Mouse (Mus musculus) stomach, postnatal 0 days (tissue): ENCODE measurements around the gene Scaf4. TPM values are rescaled to one million over a fixed set of nuclear protein-coding genes. Genes with fewer than 3 reads are reported as not detected.

Experiments used
- ATAC-seq: fragments of 200-750 bp; cut with Nextera tagmentation; 2 replicates; pipeline ENCODE4 v1.8.0; 2017; ENCODE audit not compliant: low FRiP score, low TSS enrichment
- DNase-seq: peaks from one replicate; pipeline ENCODE4 v3.0.0-alpha.2; 2016; ENCODE audit warnings: low spot score
- H3K27ac ChIP-seq: fragments of 300-500 bp; sonication (generic); replicated peaks from 2 replicates; pipeline ENCODE4 v1.5.1; 2014; ENCODE audit warnings: mild to moderate bottlenecking, control low read depth
- H3K27me3 ChIP-seq: fragments of 300-500 bp; sonication (generic); 2 replicates; pipeline ENCODE4 v1.6.1; 2014; ENCODE audit warnings: low read length; ENCODE audit not compliant: control insufficient read depth, insufficient read depth
- H3K36me3 ChIP-seq: fragments of 300-500 bp; sonication (generic); 2 replicates; pipeline ENCODE4 v1.6.1; 2014; ENCODE audit warnings: low read length, mixed read lengths; ENCODE audit not compliant: control insufficient read depth, insufficient read depth
- H3K4me1 ChIP-seq: fragments of 300-500 bp; sonication (generic); replicated peaks from 2 replicates; pipeline ENCODE4 v1.6.1; 2014; ENCODE audit warnings: antibody characterized with exemption; ENCODE audit not compliant: control insufficient read depth, insufficient read depth
- H3K4me2 ChIP-seq: fragments of 300-500 bp; sonication (generic); replicated peaks from 2 replicates; pipeline ENCODE4 v1.6.1; 2014; ENCODE audit warnings: low read depth, mild to moderate bottlenecking, control low read depth, moderate library complexity
- H3K4me3 ChIP-seq: fragments of 300-500 bp; sonication (generic); 2 replicates; pipeline ENCODE4 v1.5.1; 2014; ENCODE audit warnings: low read depth, low read length, control low read depth
- H3K9ac ChIP-seq: fragments of 300-500 bp; sonication (generic); 2 replicates; pipeline ENCODE4 v1.6.1; 2014; ENCODE audit warnings: mild to moderate bottlenecking, low read length, control low read depth, mixed read lengths
- H3K9me3 ChIP-seq: fragments of 300-500 bp; sonication (generic); 2 replicates; pipeline ENCODE4 v1.6.1; 2016; ENCODE audit warnings: low read length; ENCODE audit not compliant: control insufficient read depth
- CTCF ChIP-seq: IDR thresholded peaks from 2 replicates; pipeline ENCODE4 v1.5.1; 2016; ENCODE audit warnings: antibody characterized with exemption, low read depth, mild to moderate bottlenecking, moderate library complexity
- EP300 ChIP-seq: optimal IDR thresholded peaks from 2 replicates; pipeline ENCODE3; 2016; ENCODE audit warnings: antibody characterized with exemption
- WGBS: fragments of 180-500 bp; shearing (Covaris S2); extraction: QIAGEN DNeasy Blood & Tissue Kit; methylation state at CpG from one replicate; pipeline ENCODE4 v1.1.7; 2014; 5-methylcytosine and 5-hydroxymethylcytosine counted together
- polyA plus RNA-seq: library from polyadenylated mRNA; unstranded; fragments of >200 nt; fragmentation: Nextera tagmentation; extraction: Ambion mirVana; gene quantifications from 2 replicates; pipeline ENCODE4 v1.2.1, GENCODE M21; 2015

Scaf4 gene
- polyA plus RNA-seq, 1 experiment from 2014 or later: 8.3 TPM

DNA sequence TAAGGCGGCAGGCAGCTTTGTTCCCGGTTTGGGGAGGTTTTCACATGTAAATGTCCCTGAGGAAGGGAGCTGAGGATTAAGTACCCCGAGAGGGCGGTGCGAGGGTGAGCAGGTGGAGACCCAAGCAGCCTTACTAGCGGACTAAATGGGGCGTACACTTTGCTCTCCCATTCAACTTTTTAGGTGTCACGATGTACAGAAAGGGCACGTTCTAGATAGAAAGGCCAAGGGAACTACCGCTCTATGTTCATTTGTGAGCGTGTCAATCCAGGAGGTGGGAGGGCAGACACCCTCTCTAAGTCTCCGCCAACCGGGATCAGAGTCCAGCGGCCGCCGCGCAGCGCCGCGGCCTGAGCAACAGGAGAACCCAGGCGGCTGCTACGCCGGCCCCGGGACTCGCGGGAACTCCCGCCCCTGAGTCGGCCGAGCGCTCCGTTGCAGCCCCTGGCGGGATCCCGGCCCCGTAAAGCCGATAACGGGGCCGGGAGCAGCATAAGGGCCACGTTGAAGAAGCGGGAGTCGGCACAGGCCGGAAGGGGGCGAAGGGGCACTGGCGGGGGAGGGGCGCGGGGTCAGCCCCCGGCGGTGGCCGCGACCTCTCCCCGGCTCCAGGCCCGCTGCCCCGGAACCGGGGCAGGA is 918 bp downstream of the Scaf4 start:
- TF ChIP-seq EP300: no peak
- TF ChIP-seq CTCF: no peak
- peak overlapping the region; percentile 99 for H3K4me3 ChIP-seq
- DNase-seq: peak; percentile 69

GRCm38 (mm10) chr16:90282620-90283265 is 1.6 kb downstream of the Scaf4 start:
- peak overlapping the region; percentile 97 for H3K27ac ChIP-seq
- no peak for DNase-seq

More for the DNA sequence above, 918 bp downstream of the Scaf4 start:
- Histone ChIP-seq H3K36me3 (no peaks in the 10 kb centered on the region), H3K4me1 (no peaks in the 10 kb centered on the region; the same call in 1 of the 2 replicates), H3K9me3 (no peaks in the 10 kb centered on the region), H3K27me3 (no peaks in the 10 kb centered on the region), H3K27ac (peak overlapping the region; percentile 97), H3K4me2 (peak overlapping the region; percentile 82), H3K9ac (peak overlapping the region; percentile 98)
- ATAC-seq: peak; percentile 37
- WGBS: under 1% methylated on average over 48 of the region's 53 CpGs

GRCm38 (mm10) chr16:90281406-90281805 is 2.9 kb downstream of the Scaf4 start:
- Histone ChIP-seq H3K4me1 (no peaks in the 10 kb centered on the region; the same call in 1 of the 2 replicates), H3K36me3 (no peaks in the 10 kb centered on the region), H3K9ac (no peak overlapping the region), H3K4me3 (no peak overlapping the region), H3K27ac (no peak overlapping the region), H3K27me3 (no peaks in the 10 kb centered on the region), H3K4me2 (no peak overlapping the region), H3K9me3 (no peaks in the 10 kb centered on the region)
- DNase-seq (no peak), ATAC-seq (no peak)
- WGBS: 85% methylated on average over 9 of the region's 9 CpGs
- TF ChIP-seq CTCF (no peak), EP300 (no peak)

More at GRCm38 (mm10) chr16:90282620-90283265, 1.6 kb downstream of the Scaf4 start:
- H3K4me2 ChIP-seq: peak overlapping the region; percentile 82
- H3K9me3 ChIP-seq: no peaks in the 10 kb centered on the region
- H3K4me1 ChIP-seq: no peaks in the 10 kb centered on the region; the same call in 1 of the 2 replicates
- ATAC-seq: no peak
- 29% methylated on average over 14 of the region's 14 CpGs for WGBS
- H3K9ac ChIP-seq: peak overlapping the region; percentile 98
- H3K27me3 ChIP-seq: no peaks in the 10 kb centered on the region
- peak overlapping the region; percentile 99 for H3K4me3 ChIP-seq
- TF ChIP-seq CTCF (no peak), EP300 (no peak)
- no peaks in the 10 kb centered on the region for H3K36me3 ChIP-seq

GRCm38 (mm10) chr16:90280989-90281388 is 3.3 kb downstream of the Scaf4 start:
- ATAC-seq: no peak
- H3K27me3 ChIP-seq: no peaks in the 10 kb centered on the region
- 62% methylated on average over 5 of the region's 5 CpGs for WGBS
- H3K4me1 ChIP-seq: no peaks in the 10 kb centered on the region; the same call in 1 of the 2 replicates
- H3K36me3 ChIP-seq: no peaks in the 10 kb centered on the region
- no peak overlapping the region for H3K4me3 ChIP-seq
- H3K9ac ChIP-seq: no peak overlapping the region
- H3K9me3 ChIP-seq: no peaks in the 10 kb centered on the region
- no peak for TF ChIP-seq CTCF
- H3K4me2 ChIP-seq: no peak overlapping the region
- no peak for DNase-seq
- H3K27ac ChIP-seq: no peak overlapping the region

DNA sequence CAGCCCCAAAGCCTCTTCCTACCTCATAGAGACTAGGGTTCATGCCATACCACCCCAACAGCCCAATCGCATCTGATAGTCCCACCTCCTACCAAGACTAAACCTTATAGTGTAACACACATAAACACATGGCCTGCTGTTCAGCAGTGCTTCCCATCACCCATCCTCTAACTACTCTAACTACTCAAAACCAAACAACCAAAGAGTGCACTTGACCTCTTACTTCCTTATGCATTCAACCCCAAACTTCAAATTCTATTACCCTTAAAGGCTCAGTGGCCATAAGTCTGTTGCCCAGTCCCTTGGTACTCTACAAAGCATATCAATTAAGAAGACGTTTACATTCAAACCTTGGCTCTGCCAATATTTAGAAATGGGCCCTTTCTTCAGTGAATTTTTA is 3.8 kb downstream of the Scaf4 start:
- WGBS: 51% methylated on average over 2 of the region's 2 CpGs

GRCm38 (mm10) chr16:90279058-90279457 is 5.2 kb downstream of the Scaf4 start:
- TF ChIP-seq EP300 (no peak), CTCF (no peak)
- 38% methylated on average over 6 of the region's 6 CpGs for WGBS
- Histone ChIP-seq H3K27ac (no peak overlapping the region), H3K27me3 (no peaks in the 10 kb centered on the region), H3K36me3 (no peaks in the 10 kb centered on the region), H3K9me3 (no peaks in the 10 kb centered on the region), H3K9ac (no peak overlapping the region), H3K4me3 (no peak overlapping the region), H3K4me2 (no peak overlapping the region), H3K4me1 (no peaks in the 10 kb centered on the region; the same call in 1 of the 2 replicates)
- no peak for ATAC-seq
- no peak for DNase-seq

More for the DNA sequence above, 3.8 kb downstream of the Scaf4 start:
- H3K36me3 ChIP-seq: no peaks in the 10 kb centered on the region
- no peak for TF ChIP-seq CTCF
- no peak for TF ChIP-seq EP300
- H3K27me3 ChIP-seq: no peaks in the 10 kb centered on the region
- no peak overlapping the region for H3K4me3 ChIP-seq
- no peaks in the 10 kb centered on the region; the same call in 1 of the 2 replicates for H3K4me1 ChIP-seq
- H3K9ac ChIP-seq: no peak overlapping the region
- ATAC-seq: no peak
- H3K9me3 ChIP-seq: no peaks in the 10 kb centered on the region
- no peak overlapping the region for H3K4me2 ChIP-seq
- DNase-seq: no peak
- no peak overlapping the region for H3K27ac ChIP-seq
